Comparison of ENCODE assay signal across 9 mouse cellular contexts in genomic region chr16:31935091-31935979, GRCm38 (mm10). TPM values are rescaled to one million over a fixed set of nuclear protein-coding genes. Genes with fewer than 3 reads are reported as not detected.
DNase-seq lines count a peak whose midpoint lies in the region; ATAC-seq and TF ChIP-seq lines count a peak whose summit lies in the region.
"Had no signal": no experiment of that assay in that cellular context is flagged by ENCODE, and none has a peak within 500 bp of the region (broad histone marks: within the 10 kb centered on the region; RNA-seq: fewer than 3 reads in every experiment).

No protein-coding gene starts in this region.

- peaks cover 3% of the 10 kb centered on the region; the same call in 1 of the 2 replicates for H3K27me3 ChIP-seq in kidney, adult 2 months (replicated peaks; ENCODE audit: control insufficient read depth, insufficient read depth, low read length)
- peaks cover 41% of the 10 kb centered on the region for H3K27me3 ChIP-seq in embryonic facial prominence, embryonic 12.5 days
- H3K27me3 ChIP-seq in hindbrain, postnatal 0 days (ENCODE audit: insufficient read depth, low read length), result no peaks in the 10 kb centered on the region
- peaks cover 64% of the 10 kb centered on the region for H3K27me3 ChIP-seq in midbrain, embryonic 10.5 days (ENCODE audit: low read depth, poor library complexity, severe bottlenecking)

- no peaks in the 10 kb centered on the region for H3K36me3 ChIP-seq in kidney, adult 2 months (ENCODE audit: control insufficient read depth, insufficient read depth, low read length)
- no peaks in the 10 kb centered on the region for H3K36me3 ChIP-seq in ES-E14 (ENCODE audit: control insufficient read depth, insufficient read depth, low read length, poor library complexity, severe bottlenecking)
- no peaks in the 10 kb centered on the region for H3K36me3 ChIP-seq in embryonic facial prominence, embryonic 12.5 days
- H3K36me3 ChIP-seq in hindbrain, postnatal 0 days (ENCODE audit: insufficient read depth, low read length), result no peaks in the 10 kb centered on the region
- H3K36me3 ChIP-seq in midbrain, embryonic 10.5 days, result no peaks in the 10 kb centered on the region

- no peaks in the 10 kb centered on the region for H3K9me3 ChIP-seq in ES-E14 (ENCODE audit: control insufficient read depth, insufficient read depth, low read depth, low read length)
- H3K9me3 ChIP-seq in embryonic facial prominence, embryonic 12.5 days, result no peaks in the 10 kb centered on the region
- H3K9me3 ChIP-seq in hindbrain, postnatal 0 days (ENCODE audit: low read length), result no peaks in the 10 kb centered on the region
- H3K9me3 ChIP-seq in midbrain, embryonic 10.5 days (replicated peaks), result no peaks in the 10 kb centered on the region

- TF ChIP-seq CTCF in kidney, adult 2 months (conservative IDR thresholded peaks at IDR 0.05; ENCODE audit: insufficient read depth, insufficient read length, low read depth, low read length), result no peak
- TF ChIP-seq CTCF in hindbrain, postnatal 0 days (IDR thresholded peaks at IDR 0.05; ENCODE audit: low read depth), result no peak

- TF ChIP-seq POLR2A in kidney, adult 2 months (IDR thresholded peaks at IDR 0.05; ENCODE audit: low read depth, low read length), result no peak

- in situ Hi-C loops in ES-E14 (cut with MboI; ENCODE audit: low sequenced_read_pairs in 2 of 2, unreplicated experiment in 2 of 2), result no loop called here

- 19% methylated on average over 36 of the region's 36 CpGs for WGBS in kidney, adult 2 months
- 6% methylated on average over 36 of the region's 36 CpGs for WGBS in embryonic facial prominence, embryonic 12.5 days
- WGBS in hindbrain, postnatal 0 days, result 4% methylated on average over 35 of the region's 36 CpGs
- 3% methylated on average over 36 of the region's 36 CpGs for WGBS in midbrain, embryonic 10.5 days

- 0 out of 2 replicates have a peak overlapping the region, but pooled peaks have one; percentile 9 for H3K4me3 ChIP-seq in kidney, adult 2 months (ENCODE audit: insufficient read depth, low read depth, low read length)
- H3K4me3 ChIP-seq in ES-E14 (ENCODE audit: insufficient read depth in 1 of 2, low read depth in 1 of 2, low read length in 2 of 2, poor library complexity in 1 of 2, severe bottlenecking in 1 of 2), result peak overlapping the region; percentile 44 to 45; a peak in 2 of 4 replicates
- peak overlapping the region; percentile 23 for H3K4me3 ChIP-seq in embryonic facial prominence, embryonic 12.5 days
- peak overlapping the region; percentile 31 for H3K4me3 ChIP-seq in hindbrain, postnatal 0 days (ENCODE audit: low read length)
- peak overlapping the region; percentile 61 for H3K4me3 ChIP-seq in midbrain, embryonic 10.5 days

- H3K9ac ChIP-seq in ES-E14 (ENCODE audit: insufficient read depth, low read depth, low read length, poor library complexity, severe bottlenecking), result 0 out of 2 replicates have a peak overlapping the region, but pooled peaks have one; percentile 2
- H3K9ac ChIP-seq in embryonic facial prominence, embryonic 12.5 days, result no peak overlapping the region
- H3K9ac ChIP-seq in hindbrain, postnatal 0 days (replicated peaks; ENCODE audit: low read length), result peak overlapping the region; percentile 63

- DNase-seq in kidney, adult 2 months, result no peak
- no peak for DNase-seq in kidney, postnatal 36 days
- no peak for DNase-seq in ES-E14 (ENCODE audit: low read depth, low spot score)
- DNase-seq in hindbrain, postnatal 0 days (ENCODE audit: low spot score), result peak; percentile 59
- DNase-seq in midbrain, embryonic 10.5 days (ENCODE audit: low spot score), result peak; percentile 48
- no peak for DNase-seq in c-Kit-positive CD71-positive TER-119-positive erythroid progenitor cells, embryonic 14.5 days (ENCODE audit: low spot score)
- DNase-seq in natural killer cell, adult 2 months (ENCODE audit: low spot score in 2 of 2), result no peak

- no peak overlapping the region for H3K27ac ChIP-seq in kidney, adult 2 months (ENCODE audit: insufficient read depth, low read depth, low read length)
- no peak overlapping the region for H3K27ac ChIP-seq in ES-E14 (ENCODE audit: insufficient read depth, low read depth, low read length, poor library complexity, severe bottlenecking)
- H3K27ac ChIP-seq in embryonic facial prominence, embryonic 12.5 days, result no peak overlapping the region
- peak overlapping the region; percentile 96; the same call in 1 of the 2 replicates for H3K27ac ChIP-seq in hindbrain, postnatal 0 days
- no peak overlapping the region for H3K27ac ChIP-seq in midbrain, embryonic 10.5 days (replicated peaks)

- no peak for ATAC-seq in embryonic facial prominence, embryonic 12.5 days (ENCODE audit: insufficient number of reproducible peaks, insufficient read depth, low FRiP score, low TSS enrichment)
- ATAC-seq in hindbrain, postnatal 0 days, result no peak

- peak overlapping the region; percentile 75 for H3K4me2 ChIP-seq in embryonic facial prominence, embryonic 12.5 days (replicated peaks)
- H3K4me2 ChIP-seq in hindbrain, postnatal 0 days (ENCODE audit: low read depth, low read length), result peak overlapping the region; percentile 67

- H3K4me1 ChIP-seq in kidney, adult 2 months (ENCODE audit: control insufficient read depth, insufficient read depth, low read length), result no peaks in the 10 kb centered on the region
- H3K4me1 ChIP-seq in ES-E14 (ENCODE audit: control insufficient read depth in 2 of 2, insufficient read depth in 2 of 2, low read length in 2 of 2, poor library complexity in 1 of 2), result peaks cover 0 to 15% of the 10 kb centered on the region in 2 experiments; a peak in 2 of 4 replicates
- peaks cover 10% of the 10 kb centered on the region for H3K4me1 ChIP-seq in embryonic facial prominence, embryonic 12.5 days
- H3K4me1 ChIP-seq in hindbrain, postnatal 0 days (ENCODE audit: insufficient read depth, low read length), result peaks cover 22% of the 10 kb centered on the region
- H3K4me1 ChIP-seq in midbrain, embryonic 10.5 days, result peaks cover 38% of the 10 kb centered on the region

TF ChIP-seq in ES-E14, 5 proteins besides CTCF, POLR2A, EP300 and RAD21:
- no peak for TF ChIP-seq MAFK (IDR thresholded peaks at IDR 0.05; ENCODE audit: insufficient read depth, low read depth, low read length)
TF ChIP-seq in ES-E14: peak in this region for 0.

RNA-seq across cellular contexts. Expression of gene Pigz, which starts 1.7 kb away (rescaled TPM):
- 2.0 and 2.2 TPM in 2 replicates for polyA plus RNA-seq in kidney, adult 2 months (2012; rRNA removed)
- total RNA-seq in ES-E14 (2012; rRNA removed), result 0.42 and 0.71 TPM in 2 replicates
- polyA plus RNA-seq in embryonic facial prominence, embryonic 12.5 days (2016; fragmentation: Nextera tagmentation; extraction: Ambion mirVana), result 1.1 and 1.6 TPM in 2 replicates
- 6.1 and 16.9 TPM in 2 replicates for total RNA-seq in hindbrain, postnatal 0 days (2014; rRNA removed)
- 5.2 and 5.5 TPM in 2 replicates for polyA plus RNA-seq in hindbrain, postnatal 0 days (2015; fragmentation: Nextera tagmentation; extraction: Ambion mirVana)
- 1.4 and 1.8 TPM in 2 replicates for polyA plus RNA-seq in midbrain, embryonic 10.5 days (2016; fragmentation: Nextera tagmentation; extraction: Ambion mirVana)

RNA-seq across cellular contexts. Expression of gene 0610012G03Rik, which starts 13.0 kb away (rescaled TPM):
- polyA plus RNA-seq in kidney, adult 2 months (2012; rRNA removed), result 96.7 and 122 TPM in 2 replicates
- total RNA-seq in ES-E14 (2012; rRNA removed), result 27.5 and 27.8 TPM in 2 replicates
- 85.2 and 93.3 TPM in 2 replicates for polyA plus RNA-seq in embryonic facial prominence, embryonic 12.5 days (2016; fragmentation: Nextera tagmentation; extraction: Ambion mirVana)
- 111 and 117 TPM in 2 replicates for total RNA-seq in hindbrain, postnatal 0 days (2014; rRNA removed)
- polyA plus RNA-seq in hindbrain, postnatal 0 days (2015; fragmentation: Nextera tagmentation; extraction: Ambion mirVana), result 142 and 144 TPM in 2 replicates
- polyA plus RNA-seq in midbrain, embryonic 10.5 days (2016; fragmentation: Nextera tagmentation; extraction: Ambion mirVana), result 92.8 TPM in 2 replicates

RNA-seq across cellular contexts. Expression of gene Ncbp2, which starts 13.0 kb away (rescaled TPM):
- 10.9 and 28.9 TPM in 2 replicates for polyA plus RNA-seq in kidney, adult 2 months (2012; rRNA removed)
- total RNA-seq in ES-E14 (2012; rRNA removed), result 82.0 and 84.4 TPM in 2 replicates
- polyA plus RNA-seq in embryonic facial prominence, embryonic 12.5 days (2016; fragmentation: Nextera tagmentation; extraction: Ambion mirVana), result 146 and 150 TPM in 2 replicates
- total RNA-seq in hindbrain, postnatal 0 days (2014; rRNA removed), result 18.0 and 19.9 TPM in 2 replicates
- 63.7 and 64.9 TPM in 2 replicates for polyA plus RNA-seq in hindbrain, postnatal 0 days (2015; fragmentation: Nextera tagmentation; extraction: Ambion mirVana)
- polyA plus RNA-seq in midbrain, embryonic 10.5 days (2016; fragmentation: Nextera tagmentation; extraction: Ambion mirVana), result 141 and 147 TPM in 2 replicates

RNA-seq across cellular contexts. Expression of gene Meltf, which starts 56.7 kb away (rescaled TPM):
- 0.11 and 0.14 TPM in 2 replicates for polyA plus RNA-seq in kidney, adult 2 months (2012; rRNA removed)
- total RNA-seq in ES-E14 (2012; rRNA removed), result 0.40 and 0.58 TPM in 2 replicates
- 0.28 and 0.56 TPM in 2 replicates for polyA plus RNA-seq in embryonic facial prominence, embryonic 12.5 days (2016; fragmentation: Nextera tagmentation; extraction: Ambion mirVana)
- total RNA-seq in hindbrain, postnatal 0 days (2014; rRNA removed), result 0.14 and 0.16 TPM in 2 replicates
- 0.18 and 0.41 TPM in 2 replicates for polyA plus RNA-seq in hindbrain, postnatal 0 days (2015; fragmentation: Nextera tagmentation; extraction: Ambion mirVana)
- polyA plus RNA-seq in midbrain, embryonic 10.5 days (2016; fragmentation: Nextera tagmentation; extraction: Ambion mirVana), result 0.10 TPM in 1 of 2 replicates, not detected in the other
- total RNA-seq: MEL had no signal

Comparison
In these comparisons a context has a peak if more than half of its experiments do, and no peak if none do; other contexts are left out.
1. DNase-seq: peak in hindbrain, postnatal 0 days (single experiment) and midbrain, embryonic 10.5 days (single experiment); none in kidney, adult 2 months (single experiment), kidney, postnatal 36 days (0 of 2), ES-E14 (single experiment), c-Kit-positive CD71-positive TER-119-positive erythroid progenitor cells, embryonic 14.5 days (single experiment) and natural killer cell, adult 2 months (0 of 2).
2. H3K4me3 ChIP-seq: peak in every context shown above with its lines; median percentile 61 in midbrain, embryonic 10.5 days; 44 in ES-E14; 31 in hindbrain, postnatal 0 days; 23 in embryonic facial prominence, embryonic 12.5 days; 9 in kidney, adult 2 months.